Mouse (Mus musculus) hindbrain, embryonic 11.5 days (tissue): ENCODE measurements around the gene Tmem161b. TPM values are rescaled to one million over a fixed set of nuclear protein-coding genes. Genes with fewer than 3 reads are reported as not detected.
"Not testable (repeated sequence)": the region's sequence is repeated elsewhere in the genome, so short reads cannot be mapped to it uniquely, and the experiment has no call there.

Experiments used
- ATAC-seq: fragments of 200-750 bp; cut with Nextera tagmentation; 2 replicates; pipeline ENCODE4 v1.8.0; 2017; ENCODE audit warnings: mild to moderate bottlenecking, moderate TSS enrichment, moderate library complexity; ENCODE audit not compliant: low FRiP score
- DNase-seq: peaks from one replicate; pipeline ENCODE4 v3.0.0-alpha.2; 2015; ENCODE audit warnings: low spot score
- H3K27ac ChIP-seq: fragments of 300-500 bp; sonication (generic); 2 replicates; pipeline ENCODE4 v1.5.1; 2014; ENCODE audit warnings: mild to moderate bottlenecking, low read depth, low read length
- H3K27me3 ChIP-seq: fragments of 300-500 bp; sonication (generic); 2 replicates; pipeline ENCODE4 v1.6.1; 2014; ENCODE audit warnings: mild to moderate bottlenecking, low read length, moderate library complexity, mixed read lengths; ENCODE audit not compliant: control insufficient read depth, insufficient read depth
- H3K36me3 ChIP-seq: fragments of 300-500 bp; sonication (generic); 2 replicates; pipeline ENCODE4 v1.6.1; 2014; ENCODE audit warnings: mild to moderate bottlenecking, low read length, moderate library complexity, mixed read lengths; ENCODE audit not compliant: control insufficient read depth, insufficient read depth
- H3K4me1 ChIP-seq: fragments of 300-500 bp; sonication (generic); replicated peaks from 2 replicates; pipeline ENCODE4 v1.6.1; 2014; ENCODE audit warnings: low read length, mixed read lengths; ENCODE audit not compliant: control insufficient read depth, insufficient read depth
- H3K4me2 ChIP-seq: fragments of 300-500 bp; sonication (generic); replicated peaks from 2 replicates; pipeline ENCODE4 v1.6.1; 2014; ENCODE audit warnings: mild to moderate bottlenecking, low read depth, low read length
- H3K4me3 ChIP-seq: fragments of 300-500 bp; sonication (generic); 2 replicates; pipeline ENCODE4 v1.5.1; 2014; ENCODE audit warnings: low read depth, low read length
- H3K9ac ChIP-seq: fragments of 300-500 bp; sonication (generic); 2 replicates; pipeline ENCODE4 v1.6.1; 2014; ENCODE audit warnings: low read depth, low read length
- H3K9me3 ChIP-seq: fragments of 300-500 bp; sonication (generic); 2 replicates; pipeline ENCODE4 v1.6.1; 2016; ENCODE audit warnings: low read length; ENCODE audit not compliant: control insufficient read depth
- WGBS: fragments of 180-500 bp; shearing (Covaris S2); extraction: QIAGEN DNeasy Blood & Tissue Kit; methylation state at CpG from one replicate; pipeline ENCODE4 v1.1.7; 2014; 5-methylcytosine and 5-hydroxymethylcytosine counted together
- polyA plus RNA-seq: library from polyadenylated mRNA; unstranded; fragments of >200 nt; fragmentation: Nextera tagmentation; extraction: Ambion mirVana; gene quantifications from 2 replicates; pipeline ENCODE4 v1.2.1, GENCODE M21; 2014

Gene Tmem161b
- polyA plus RNA-seq, 1 experiment from 2014 or later: 28.2 TPM

DNA sequence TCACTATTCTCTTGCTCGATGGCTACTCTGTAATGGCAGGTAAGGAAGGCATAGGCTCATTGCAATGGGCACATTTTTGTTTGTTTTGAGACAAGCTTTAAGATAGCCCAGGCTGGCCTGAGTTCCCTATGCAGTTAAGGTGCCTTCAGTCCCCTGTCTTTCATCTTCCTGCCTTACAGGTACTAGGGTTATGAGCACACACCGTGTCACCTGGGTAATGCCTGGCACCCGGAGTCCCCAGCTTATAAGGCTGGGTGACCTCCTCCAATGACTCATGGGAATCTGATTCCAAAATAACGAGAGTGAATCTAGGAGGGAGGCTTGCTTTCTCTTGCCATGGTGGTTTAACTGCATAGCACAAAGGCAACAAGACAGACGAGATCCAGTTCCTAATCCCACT lies 29.2 kb downstream of the Tmem161b start:
- ATAC-seq: no peak
- no peak for DNase-seq

DNA sequence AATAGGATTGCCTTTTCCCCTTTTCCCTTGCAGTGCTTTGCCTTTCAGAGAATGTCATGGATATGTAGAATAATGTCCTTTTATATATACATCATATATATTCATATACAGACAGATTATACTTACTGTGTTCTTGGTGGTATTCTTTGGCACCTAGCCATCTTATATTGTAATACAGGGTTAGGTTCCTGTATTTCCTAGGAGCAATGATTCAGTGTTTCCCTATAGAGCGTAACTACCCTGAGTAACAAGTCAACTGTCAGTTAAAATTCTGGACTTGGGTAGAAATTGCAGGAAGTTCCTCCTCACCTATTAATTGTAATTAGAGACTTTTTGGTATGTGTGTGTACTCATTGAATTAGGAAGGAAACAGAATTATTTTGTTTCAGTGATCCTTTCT lies 33.0 kb downstream of the Tmem161b start:
- Histone ChIP-seq H3K27me3 (no peaks in the 10 kb centered on the region), H3K27ac (no peak overlapping the region), H3K4me3 (no peak overlapping the region), H3K9ac (no peak overlapping the region), H3K9me3 (no peaks in the 10 kb centered on the region), H3K4me1 (no peaks in the 10 kb centered on the region), H3K36me3 (no peaks in the 10 kb centered on the region), H3K4me2 (no peak overlapping the region)
- ATAC-seq: no peak
- 93% methylated on average over 1 of the region's 1 CpGs for WGBS
- DNase-seq: no peak

More for the DNA sequence above, 29.2 kb downstream of the Tmem161b start:
- no peak overlapping the region for H3K27ac ChIP-seq
- H3K4me1 ChIP-seq: no peaks in the 10 kb centered on the region
- no peak overlapping the region for H3K4me3 ChIP-seq
- H3K9me3 ChIP-seq: no peaks in the 10 kb centered on the region
- H3K4me2 ChIP-seq: no peak overlapping the region
- no peak overlapping the region for H3K9ac ChIP-seq
- WGBS: 92% methylated on average over 5 of the region's 5 CpGs
- no peaks in the 10 kb centered on the region for H3K36me3 ChIP-seq
- H3K27me3 ChIP-seq: no peaks in the 10 kb centered on the region

DNA sequence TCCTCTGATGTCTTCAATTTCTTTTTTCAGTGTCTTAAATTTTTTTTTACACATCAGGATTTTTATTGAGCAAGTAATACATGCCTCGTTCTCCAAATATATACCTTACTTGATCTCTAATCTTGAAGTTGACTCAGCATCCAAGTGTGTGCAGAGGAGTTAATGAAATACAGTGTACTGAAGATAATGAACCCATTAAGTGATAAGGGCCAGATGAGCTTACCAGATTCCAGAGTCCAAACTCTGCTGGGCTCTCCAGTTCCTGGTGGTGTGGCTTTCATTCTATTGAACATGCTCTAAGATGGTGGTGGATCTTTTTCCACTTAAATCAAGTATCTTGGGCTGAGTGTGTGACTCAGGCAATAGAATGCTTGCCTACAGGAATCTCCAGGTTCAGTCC lies 42.3 kb downstream of the Tmem161b start:
- 100% methylated on average over 1 of the region's 1 CpGs for WGBS

DNA sequence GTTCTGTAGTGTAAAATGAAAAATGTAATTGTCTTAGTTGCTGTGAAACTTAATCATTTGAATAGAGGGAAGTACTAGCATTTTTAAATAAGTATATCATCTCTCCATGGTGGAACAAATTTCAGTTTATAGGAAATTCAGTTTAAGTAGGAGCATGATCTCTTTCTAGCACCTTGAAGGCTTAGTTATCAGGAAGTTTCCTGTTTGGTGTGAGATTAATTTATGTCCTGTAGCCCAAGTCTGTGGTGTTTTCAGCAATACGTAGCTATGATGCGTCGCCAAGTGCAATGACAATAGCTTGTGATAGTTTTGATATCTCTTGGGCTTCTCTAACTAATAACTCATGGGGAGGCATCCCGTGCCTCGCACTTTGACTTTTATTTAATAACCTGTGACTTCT lies 54.1 kb downstream of the Tmem161b start:
- no peaks in the 10 kb centered on the region for H3K27me3 ChIP-seq
- H3K27ac ChIP-seq: no peak overlapping the region
- H3K4me3 ChIP-seq: no peak overlapping the region
- H3K36me3 ChIP-seq: no peaks in the 10 kb centered on the region
- H3K9ac ChIP-seq: no peak overlapping the region
- no peak overlapping the region for H3K4me2 ChIP-seq
- H3K4me1 ChIP-seq: no peaks in the 10 kb centered on the region
- WGBS: 93% methylated on average over 5 of the region's 5 CpGs
- H3K9me3 ChIP-seq: no peaks in the 10 kb centered on the region
- ATAC-seq (no peak), DNase-seq (no peak)

More for the DNA sequence above, 42.3 kb downstream of the Tmem161b start:
- not testable (repeated sequence) for DNase-seq, H3K4me2 ChIP-seq, H3K27ac ChIP-seq, H3K9ac ChIP-seq, ATAC-seq, H3K36me3 ChIP-seq, H3K4me1 ChIP-seq, H3K4me3 ChIP-seq, H3K27me3 ChIP-seq, H3K9me3 ChIP-seq

DNA sequence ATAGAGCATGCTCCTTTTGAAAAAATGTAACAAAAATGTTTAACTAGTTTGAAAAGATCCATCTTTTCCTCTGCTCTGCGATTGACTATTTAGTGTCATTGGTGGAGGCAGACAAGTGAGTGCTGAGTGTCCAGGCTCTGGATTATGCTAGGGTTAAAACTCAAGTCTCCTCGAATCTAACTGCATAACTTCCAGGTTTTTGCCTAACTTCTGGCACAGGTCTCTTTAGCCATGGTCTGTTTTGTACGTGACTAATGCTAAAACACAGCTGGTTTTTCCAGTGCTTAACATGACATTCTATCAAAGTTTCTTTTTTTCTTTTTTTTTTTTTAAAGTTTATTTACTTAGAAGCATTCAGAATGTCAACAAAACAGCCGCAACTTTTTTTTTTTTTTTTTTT lies 58.3 kb downstream of the Tmem161b start:
- DNase-seq: no peak
- WGBS: 91% methylated on average over 4 of the region's 4 CpGs
- Histone ChIP-seq H3K4me2 (no peak overlapping the region), H3K4me3 (no peak overlapping the region), H3K27me3 (no peaks in the 10 kb centered on the region), H3K36me3 (no peaks in the 10 kb centered on the region), H3K9me3 (no peaks in the 10 kb centered on the region), H3K4me1 (no peaks in the 10 kb centered on the region), H3K27ac (no peak overlapping the region), H3K9ac (no peak overlapping the region)
- no peak for ATAC-seq

DNA sequence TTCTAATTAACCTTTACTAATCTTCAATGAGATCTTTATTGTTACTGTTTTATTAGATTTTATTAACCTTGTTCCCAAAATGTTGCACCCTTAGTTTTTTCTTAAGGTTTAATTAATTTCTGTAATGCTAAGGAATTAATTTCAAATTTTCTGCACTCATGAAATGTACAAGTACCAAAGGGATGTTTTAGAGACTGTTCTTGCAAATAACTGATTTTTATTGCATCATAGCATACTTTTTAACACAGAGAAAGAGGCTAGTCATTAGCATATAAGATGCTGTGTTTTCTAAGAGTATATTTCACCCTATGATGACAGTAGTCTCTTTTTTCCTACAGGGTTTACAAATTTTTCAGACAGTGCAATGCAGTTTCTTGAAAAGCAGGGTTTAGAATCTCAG lies 60.9 kb downstream of the Tmem161b start:
- no peak overlapping the region for H3K4me2 ChIP-seq
- no peaks in the 10 kb centered on the region for H3K27me3 ChIP-seq
- no peak overlapping the region for H3K27ac ChIP-seq
- no peak overlapping the region for H3K9ac ChIP-seq
- H3K4me3 ChIP-seq: no peak overlapping the region
- DNase-seq: no peak
- no peaks in the 10 kb centered on the region for H3K4me1 ChIP-seq
- no peak for ATAC-seq
- no peaks in the 10 kb centered on the region for H3K36me3 ChIP-seq
- H3K9me3 ChIP-seq: no peaks in the 10 kb centered on the region

DNA sequence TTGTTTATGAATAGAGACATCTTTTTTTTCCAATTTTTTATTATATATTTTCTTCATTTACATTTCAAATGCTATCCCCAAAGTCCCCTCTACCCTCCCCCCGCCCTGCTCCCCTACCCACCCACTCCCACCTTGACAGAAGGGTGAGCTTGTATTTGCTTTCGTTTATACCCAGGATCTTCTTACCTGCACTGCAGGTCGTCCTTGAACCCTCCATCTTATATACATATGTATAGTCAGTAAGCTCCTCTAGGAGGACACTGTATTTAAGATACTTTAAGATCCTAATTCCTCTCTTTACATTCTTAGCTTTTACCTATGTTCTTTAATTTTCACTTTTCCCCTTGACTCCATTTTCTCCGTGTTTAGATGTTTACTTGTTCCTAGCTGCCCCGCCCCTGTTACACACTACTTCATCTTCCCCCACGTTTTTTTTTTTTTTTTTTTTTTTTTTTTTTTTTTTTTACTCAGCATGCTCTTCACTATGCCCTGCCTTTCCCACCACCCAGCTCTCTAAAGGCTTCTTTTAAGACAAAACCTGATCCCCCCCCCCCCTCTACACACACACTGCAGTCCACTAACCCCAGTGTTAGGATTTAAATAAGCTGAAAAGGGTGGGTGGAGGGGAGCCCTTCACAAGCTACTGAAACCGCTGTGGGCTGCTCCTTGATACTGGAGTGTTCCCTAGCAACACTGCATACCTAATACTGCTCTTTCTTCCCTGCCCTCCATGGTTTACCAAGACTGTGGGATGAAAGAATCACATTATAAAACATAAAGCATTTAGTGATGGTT lies 62.9 kb downstream of the Tmem161b start:
- Histone ChIP-seq H3K27ac (peak overlapping the region; percentile 72), H3K4me1 (no peaks in the 10 kb centered on the region), H3K36me3 (no peaks in the 10 kb centered on the region), H3K4me2 (no peak overlapping the region), H3K9me3 (no peaks in the 10 kb centered on the region), H3K27me3 (no peaks in the 10 kb centered on the region), H3K9ac (no peak overlapping the region), H3K4me3 (no peak overlapping the region)
- ATAC-seq: peak; percentile 99
- peak; percentile 64 for DNase-seq
- 15% methylated on average over 7 of the region's 7 CpGs for WGBS

DNA sequence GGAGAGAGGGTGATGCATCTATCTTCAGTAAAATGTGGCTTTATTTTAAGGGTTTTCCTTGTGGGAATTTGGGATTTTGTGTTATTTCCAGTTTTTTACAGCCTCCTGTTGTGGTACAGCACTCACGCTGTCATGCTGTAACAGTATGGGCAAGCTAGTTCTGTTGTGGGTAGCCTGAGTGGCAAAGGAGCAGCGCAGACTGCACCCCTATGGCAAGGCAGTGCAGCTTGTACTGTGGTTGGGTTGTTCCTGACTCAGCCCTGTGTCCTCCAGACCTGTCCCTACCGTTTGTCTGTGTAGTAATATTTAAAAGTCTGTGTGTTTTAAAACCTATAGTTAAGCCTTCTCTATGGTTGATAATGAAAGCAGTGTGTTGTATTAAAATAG lies 63.5 kb downstream of the Tmem161b start:
- no peak overlapping the region for H3K4me3 ChIP-seq
- no peaks in the 10 kb centered on the region for H3K27me3 ChIP-seq
- peak overlapping the region; percentile 72 for H3K27ac ChIP-seq
- H3K36me3 ChIP-seq: no peaks in the 10 kb centered on the region
- peak; percentile 29 for DNase-seq
- no peak overlapping the region for H3K9ac ChIP-seq
- ATAC-seq: peak; percentile 92
- 42% methylated on average over 3 of the region's 3 CpGs for WGBS
- no peak overlapping the region for H3K4me2 ChIP-seq
- no peaks in the 10 kb centered on the region for H3K4me1 ChIP-seq
- no peaks in the 10 kb centered on the region for H3K9me3 ChIP-seq

DNA sequence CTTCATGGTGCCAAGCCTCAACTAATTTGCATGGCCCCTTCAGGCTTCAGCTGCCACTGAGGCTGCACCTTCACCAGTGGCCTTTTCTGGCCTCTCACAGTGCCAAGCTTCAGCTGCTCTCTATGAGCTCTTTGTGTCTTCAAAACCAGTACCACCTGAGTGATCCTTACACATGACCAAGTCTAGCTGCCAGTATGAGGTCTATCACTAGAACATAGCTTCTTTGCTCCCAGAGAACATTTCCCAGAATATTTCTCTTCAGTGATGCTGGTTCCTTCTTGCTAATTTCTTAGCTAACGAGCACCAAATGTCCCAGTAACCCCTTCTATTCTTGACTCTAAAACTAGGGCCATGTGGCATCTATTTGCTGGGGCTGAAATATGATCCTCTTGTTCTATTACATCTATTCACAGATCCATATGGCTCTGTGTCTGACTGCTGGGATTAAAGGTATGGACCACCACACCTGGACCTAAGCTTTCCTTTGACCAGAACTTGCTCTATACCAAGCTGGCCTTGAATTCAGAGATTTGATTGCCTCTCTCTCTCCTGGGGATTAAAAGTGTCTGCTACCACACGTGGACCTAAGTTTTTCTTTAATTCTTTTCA lies 77.5 kb downstream of the Tmem161b start:
- Histone ChIP-seq H3K27me3 (no peaks in the 10 kb centered on the region), H3K9me3 (no peaks in the 10 kb centered on the region), H3K4me3 (no peak overlapping the region), H3K4me2 (no peak overlapping the region), H3K4me1 (no peaks in the 10 kb centered on the region), H3K9ac (no peak overlapping the region), H3K36me3 (0 out of 2 replicates have a peak, but pooled peaks cover 3% of the 10 kb centered on the region), H3K27ac (no peak overlapping the region)
- WGBS: 71% methylated on average over 2 of the region's 2 CpGs
- no peak for DNase-seq
- ATAC-seq: no peak
